Mouse (Mus musculus): Measurements from ENCODE around the gene Cdk6.

GRCm38 (mm10) chr5:3536592-3537212, 195.4 kb downstream of the Cdk6 start:
- no peak for TF ChIP-seq MAFK (IDR thresholded peaks at IDR 0.05; ENCODE audit: insufficient read depth, low read depth, low read length)
- TF ChIP-seq CHD2 (IDR thresholded peaks at IDR 0.05; ENCODE audit: low read depth, low read length) = no peak
